Mouse (Mus musculus) fat pad, adult 2 months (tissue): ENCODE data around the gene Hrh1.

ENCODE experiments used
- DNase-seq: peaks from one replicate; pipeline ENCODE4 v3.0.0-alpha.2; 2011; ENCODE audit warnings: low read depth, low spot score; ENCODE audit errors: extremely low read depth

The Hrh1 gene

GRCm38 (mm10) chr6:114404774-114405468 is 7.2 kb downstream of the Hrh1 start:
- no peak for DNase-seq

GRCm38 (mm10) chr6:114406634-114407033 is 8.9 kb downstream of the Hrh1 start:
- DNase-seq, result no peak

- DNase-seq, result no peak
Measured at GRCm38 (mm10) chr6:114407049-114407448, 9.3 kb downstream of the Hrh1 start.

GRCm38 (mm10) chr6:114408278-114408677 is 10.5 kb downstream of the Hrh1 start:
- no peak for DNase-seq

GRCm38 (mm10) chr6:114411913-114412312 is 14.2 kb downstream of the Hrh1 start:
- no peak for DNase-seq

- DNase-seq, result no peak
Measured at GRCm38 (mm10) chr6:114414510-114414909, 16.8 kb downstream of the Hrh1 start.

GRCm38 (mm10) chr6:114418037-114418436 is 20.3 kb downstream of the Hrh1 start:
- DNase-seq, result no peak

GRCm38 (mm10) chr6:114421061-114421460 is 23.3 kb downstream of the Hrh1 start:
- no peak for DNase-seq

- no peak for DNase-seq
Measured at GRCm38 (mm10) chr6:114423051-114423676, 25.4 kb downstream of the Hrh1 start.

GRCm38 (mm10) chr6:114425343-114425742 is 27.6 kb downstream of the Hrh1 start:
- no peak for DNase-seq

GRCm38 (mm10) chr6:114427641-114428040 is 29.9 kb downstream of the Hrh1 start:
- DNase-seq, result no peak

GRCm38 (mm10) chr6:114428831-114429230 is 31.1 kb downstream of the Hrh1 start:
- no peak for DNase-seq

GRCm38 (mm10) chr6:114432591-114432990 is 34.9 kb downstream of the Hrh1 start:
- DNase-seq, result no peak

- DNase-seq, result no peak
Measured at GRCm38 (mm10) chr6:114434524-114434923, 36.8 kb downstream of the Hrh1 start.

- DNase-seq, result no peak
Measured at GRCm38 (mm10) chr6:114440302-114440701, 42.6 kb downstream of the Hrh1 start.

GRCm38 (mm10) chr6:114440788-114441453 is 43.2 kb downstream of the Hrh1 start:
- no peak for DNase-seq

- no peak for DNase-seq
Measured at GRCm38 (mm10) chr6:114444247-114444844, 46.6 kb downstream of the Hrh1 start.

- no peak for DNase-seq
Measured at GRCm38 (mm10) chr6:114444976-114445375, 47.2 kb downstream of the Hrh1 start.

- no peak for DNase-seq
Measured at GRCm38 (mm10) chr6:114448888-114449287, 51.2 kb downstream of the Hrh1 start.

- no peak for DNase-seq
Measured at GRCm38 (mm10) chr6:114455267-114455666, 57.5 kb downstream of the Hrh1 start.

GRCm38 (mm10) chr6:114456255-114457042 is 58.7 kb downstream of the Hrh1 start:
- no peak for DNase-seq
